Mouse (Mus musculus): ENCODE measurements around the gene Pdlim4. TPM values are rescaled to one million over a fixed set of nuclear protein-coding genes. Genes with fewer than 3 reads are reported as not detected.
"Not testable (repeated sequence)": the region's sequence is repeated elsewhere in the genome, so short reads cannot be mapped to it uniquely, and the experiment has no call there.

Gene Pdlim4
- polyA plus RNA-seq, 1 experiment: 22.9 TPM

DNA sequence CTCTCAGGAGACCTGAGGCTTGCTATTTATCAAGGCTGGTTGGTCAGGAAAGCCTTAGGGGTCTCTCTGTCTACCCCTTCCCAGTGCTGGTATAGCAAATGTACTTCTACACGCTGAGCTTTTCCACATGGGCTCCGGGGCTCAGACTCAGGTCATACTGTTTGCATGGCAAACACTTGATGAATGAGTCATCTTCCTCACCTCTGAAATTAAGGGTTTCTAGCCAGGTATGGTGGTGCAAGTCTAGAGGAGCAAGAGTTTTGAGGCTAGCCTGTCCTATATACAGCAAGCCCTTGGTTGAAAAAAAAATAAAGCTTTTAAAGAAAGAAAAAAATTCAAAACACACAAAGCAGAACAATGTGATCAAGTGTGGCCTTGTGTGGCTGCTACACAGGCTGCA, 57.6 kb downstream of the Pdlim4 start:
- no peak for DNase-seq
- WGBS: 67% methylated on average over 2 of the region's 2 CpGs
- no peak overlapping the region for H3K4me3 ChIP-seq (replicated peaks; ENCODE audit: extremely low read depth, low read depth, low read length)
- H3K4me1 ChIP-seq (ENCODE audit: control insufficient read depth, insufficient read depth, low read length): peaks cover 3% of the 10 kb centered on the region; the same call in 1 of the 2 replicates
- no peak for TF ChIP-seq POLR2A (IDR thresholded peaks at IDR 0.05; ENCODE audit: borderline replicate concordance, extremely low read depth, low read depth, low read length)
- TF ChIP-seq CTCF (IDR thresholded peaks at IDR 0.05; ENCODE audit: insufficient read depth, low read length): no peak

DNA sequence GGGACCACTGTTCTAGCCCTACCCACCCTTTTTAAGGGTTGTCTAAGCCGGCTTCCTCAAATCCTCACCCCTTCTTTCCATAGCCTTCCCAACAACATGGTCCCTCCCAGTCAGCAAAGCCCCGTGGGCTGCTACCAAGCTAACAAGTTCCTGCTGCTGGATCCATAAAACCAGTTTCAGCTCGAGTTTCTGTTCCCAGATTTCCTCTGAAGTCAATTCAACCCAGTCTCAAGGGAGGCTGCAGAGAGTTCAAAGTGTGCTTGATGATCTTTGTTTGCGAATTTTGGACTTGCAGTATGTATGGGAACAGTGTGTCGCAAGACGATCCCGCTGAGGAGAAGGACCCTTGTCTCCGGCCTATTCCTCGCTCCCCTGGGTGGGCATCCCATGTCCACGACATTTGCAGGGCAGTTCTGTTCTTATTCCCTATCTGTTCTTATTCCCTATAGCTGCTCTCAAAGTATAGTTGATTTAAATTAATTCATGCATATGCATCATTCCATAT, 60.3 kb downstream of the Pdlim4 start:
- Histone ChIP-seq H3K4me3 (replicated peaks; ENCODE audit: extremely low read depth, low read depth, low read length) (no peak overlapping the region), H3K4me1 (ENCODE audit: control insufficient read depth, insufficient read depth, low read length) (peaks cover 3% of the 10 kb centered on the region; the same call in 1 of the 2 replicates)
- 71% methylated on average over 10 of the region's 10 CpGs for WGBS
- TF ChIP-seq POLR2A (IDR thresholded peaks at IDR 0.05; ENCODE audit: borderline replicate concordance, extremely low read depth, low read depth, low read length) (no peak), CTCF (IDR thresholded peaks at IDR 0.05; ENCODE audit: insufficient read depth, low read length) (no peak)
- no peak for DNase-seq

DNA sequence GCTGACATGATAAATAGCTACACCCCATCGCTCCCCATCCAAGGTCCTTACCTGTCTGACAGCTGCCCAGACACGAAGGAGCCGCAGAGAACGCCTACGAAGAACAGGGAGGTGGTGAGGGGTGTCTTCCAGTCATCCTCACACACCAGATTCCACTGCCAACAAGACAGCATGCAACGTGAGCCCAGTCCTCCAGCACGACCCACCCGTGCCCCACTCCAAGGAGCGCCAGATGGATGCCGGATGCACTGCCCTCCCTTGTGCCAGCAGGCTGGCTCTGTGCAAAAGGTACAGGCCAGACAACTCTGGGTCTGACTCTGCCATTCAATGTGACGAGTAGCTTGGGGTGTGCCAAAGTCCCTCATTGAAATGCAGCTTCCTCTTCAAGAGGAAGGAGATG, 61.1 kb downstream of the Pdlim4 start:
- DNase-seq: no peak
- WGBS: 82% methylated on average over 11 of the region's 11 CpGs
- TF ChIP-seq CTCF (IDR thresholded peaks at IDR 0.05; ENCODE audit: insufficient read depth, low read length) (no peak), POLR2A (IDR thresholded peaks at IDR 0.05; ENCODE audit: borderline replicate concordance, extremely low read depth, low read depth, low read length) (no peak)
- peaks cover 3% of the 10 kb centered on the region; the same call in 1 of the 2 replicates for H3K4me1 ChIP-seq (ENCODE audit: control insufficient read depth, insufficient read depth, low read length)
- H3K4me3 ChIP-seq (replicated peaks; ENCODE audit: extremely low read depth, low read depth, low read length): no peak overlapping the region

DNA sequence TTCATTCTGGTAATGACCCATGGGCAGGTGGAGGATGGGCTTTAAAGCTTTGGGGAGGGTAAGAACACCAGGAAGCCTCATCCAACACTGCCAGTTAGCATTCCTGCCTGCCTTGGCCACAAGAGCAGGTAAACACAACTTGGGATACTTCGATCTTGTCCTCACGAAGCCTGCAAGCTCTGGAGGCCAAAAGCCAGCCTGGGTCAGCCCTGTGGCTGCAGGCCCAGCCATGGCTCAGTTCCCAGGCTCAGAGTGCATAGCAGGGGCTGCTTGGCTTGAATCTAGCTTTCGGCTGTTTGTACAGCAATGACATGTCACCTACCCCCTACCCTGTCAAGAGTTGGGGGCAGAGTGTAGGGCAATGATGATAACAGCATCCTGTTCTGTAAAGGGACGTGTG, 61.9 kb downstream of the Pdlim4 start:
- Histone ChIP-seq H3K4me1 (ENCODE audit: control insufficient read depth, insufficient read depth, low read length) (peaks cover 3% of the 10 kb centered on the region; the same call in 1 of the 2 replicates), H3K4me3 (replicated peaks; ENCODE audit: extremely low read depth, low read depth, low read length) (no peak overlapping the region)
- peak; percentile 23 for DNase-seq
- WGBS: 48% methylated on average over 4 of the region's 4 CpGs
- TF ChIP-seq CTCF (IDR thresholded peaks at IDR 0.05; ENCODE audit: insufficient read depth, low read length) (no peak), POLR2A (IDR thresholded peaks at IDR 0.05; ENCODE audit: borderline replicate concordance, extremely low read depth, low read depth, low read length) (no peak)

DNA sequence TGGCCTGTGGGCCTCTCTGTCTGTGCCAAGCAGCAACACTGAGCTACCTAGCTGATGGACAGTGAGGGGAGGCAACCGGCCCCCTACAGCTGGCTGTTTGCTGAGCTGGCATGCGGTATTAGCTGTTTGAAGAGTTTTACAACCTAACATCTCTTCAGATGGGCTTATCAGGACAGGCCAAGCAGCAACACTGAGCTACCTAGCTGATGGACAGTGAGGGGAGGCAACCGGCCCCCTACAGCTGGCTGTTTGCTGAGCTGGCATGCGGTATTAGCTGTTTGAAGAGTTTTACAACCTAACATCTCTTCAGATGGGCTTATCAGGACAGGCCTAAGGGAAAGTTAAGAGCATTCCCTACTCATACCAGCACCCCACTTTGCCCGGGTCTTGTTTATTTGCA, 62.5 kb downstream of the Pdlim4 start:
- H3K4me3 ChIP-seq (replicated peaks; ENCODE audit: extremely low read depth, low read depth, low read length); DNase-seq; H3K4me1 ChIP-seq (ENCODE audit: control insufficient read depth, insufficient read depth, low read length): not testable (repeated sequence)
- WGBS: 54% methylated on average over 5 of the region's 5 CpGs

Other genes with a start within 250 kb of the Pdlim4 start
- 19.8 and 28.7 TPM in 2 replicates for gene Gm12216, start 209.8 kb downstream of the Pdlim4 start, polyA plus RNA-seq (2012; rRNA removed)
- gene Slc22a5, start 177.4 kb downstream of the Pdlim4 start, polyA plus RNA-seq (2012; rRNA removed): 22.4 and 23.0 TPM in 2 replicates
- gene Slc22a21, start 88.7 kb downstream of the Pdlim4 start, polyA plus RNA-seq (2012; rRNA removed): 2.3 and 3.8 TPM in 2 replicates
- 1.3 and 1.4 TPM in 2 replicates for gene Slc22a4, start 40.9 kb downstream of the Pdlim4 start, polyA plus RNA-seq (2012; rRNA removed)
- 25.9 and 30.0 TPM in 2 replicates for gene P4ha2, start 31.1 kb upstream of the Pdlim4 start, polyA plus RNA-seq (2012; rRNA removed)
- gene Csf2, start 180.7 kb upstream of the Pdlim4 start, polyA plus RNA-seq (2012; rRNA removed): 2.0 and 2.5 TPM in 2 replicates
- not detected in 2 replicates for gene Il3, start 198.3 kb upstream of the Pdlim4 start, polyA plus RNA-seq (2012; rRNA removed)
- 0.17 and 0.50 TPM in 2 replicates for gene Acsl6, start 234.8 kb upstream of the Pdlim4 start, polyA plus RNA-seq (2012; rRNA removed)